ENCODE assay signal across 9 mouse cellular contexts in the genomic region with DNA sequence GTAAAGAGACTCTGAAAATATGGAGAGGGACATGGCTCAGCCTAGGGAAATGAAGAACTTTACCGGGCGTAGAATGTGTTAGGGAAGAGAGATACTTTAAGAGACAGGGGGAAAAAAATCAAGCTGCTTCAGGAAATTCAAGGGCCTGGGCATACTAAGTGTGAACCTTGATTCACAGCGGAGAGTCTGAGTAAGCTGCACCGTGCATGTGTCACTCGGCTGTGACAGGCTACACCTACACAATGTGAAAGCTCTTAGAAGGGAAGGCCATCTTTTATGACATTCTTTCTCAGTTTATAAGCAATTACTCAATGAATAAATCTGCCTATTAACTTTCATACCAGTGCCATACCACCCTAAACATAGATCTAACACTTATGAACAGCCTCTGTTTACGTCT.
"Had no signal": no experiment of that assay in that cellular context is flagged by ENCODE, and none has a peak within 500 bp of the region (broad histone marks: within the 10 kb centered on the region; RNA-seq: fewer than 3 reads in every experiment).

No protein-coding gene starts in this region.

- DNase-seq: retina, postnatal 1 day; right cerebral cortex, postnatal 14 days; right cerebral cortex, postnatal 25 days; spleen, adult 18-20 months; thymus, adult 18-20 months; thymus, adult 2 months; thymus, postnatal 14 days; thymus, postnatal 25 days; thymus, postnatal 36 days had no signal
